Mouse (Mus musculus): ENCODE measurements around the gene Gm26602. TPM values are rescaled to one million over a fixed set of nuclear protein-coding genes. Genes with fewer than 3 reads are reported as not detected.

Gm26602 gene
- polyA plus RNA-seq, 1 experiment = not detected

GRCm38 (mm10) chr10:79940749-79941148 lies 30.1 kb downstream of the Gm26602 start:
- H3K4me3 ChIP-seq (replicated peaks; ENCODE audit: insufficient read depth, low read depth, low read length) = no peak overlapping the region
- no peak for DNase-seq
- H3K27ac ChIP-seq (ENCODE audit: insufficient read depth, low read length) = no peak overlapping the region
- H3K4me1 ChIP-seq (ENCODE audit: control insufficient read depth, insufficient read depth, low read length) = peaks cover 20% of the 10 kb centered on the region
- no peaks in the 10 kb centered on the region for H3K27me3 ChIP-seq (ENCODE audit: control insufficient read depth, insufficient read depth, low read length)
- TF ChIP-seq POLR2A (IDR thresholded peaks at IDR 0.05; ENCODE audit: borderline replicate concordance, insufficient read depth, low read length) (no peak), CTCF (IDR thresholded peaks at IDR 0.05; ENCODE audit: borderline replicate concordance, insufficient read depth, low read depth, low read length) (no peak)
- 43% methylated on average over 7 of the region's 7 CpGs for WGBS

GRCm38 (mm10) chr10:79942988-79943387 lies 32.3 kb downstream of the Gm26602 start:
- Histone ChIP-seq H3K27ac (ENCODE audit: insufficient read depth, low read length) (no peak overlapping the region), H3K27me3 (ENCODE audit: control insufficient read depth, insufficient read depth, low read length) (no peaks in the 10 kb centered on the region), H3K4me3 (replicated peaks; ENCODE audit: insufficient read depth, low read depth, low read length) (no peak overlapping the region), H3K4me1 (ENCODE audit: control insufficient read depth, insufficient read depth, low read length) (peaks cover 10% of the 10 kb centered on the region)
- WGBS = 91% methylated on average over 1 of the region's 1 CpGs
- DNase-seq = no peak
- no peak for TF ChIP-seq POLR2A (IDR thresholded peaks at IDR 0.05; ENCODE audit: borderline replicate concordance, insufficient read depth, low read length)
- TF ChIP-seq CTCF (IDR thresholded peaks at IDR 0.05; ENCODE audit: borderline replicate concordance, insufficient read depth, low read depth, low read length) = no peak

GRCm38 (mm10) chr10:79943471-79943901 lies 32.8 kb downstream of the Gm26602 start:
- H3K4me3 ChIP-seq (replicated peaks; ENCODE audit: insufficient read depth, low read depth, low read length) = no peak overlapping the region
- H3K4me1 ChIP-seq (ENCODE audit: control insufficient read depth, insufficient read depth, low read length) = peaks cover 5% of the 10 kb centered on the region
- H3K27me3 ChIP-seq (ENCODE audit: control insufficient read depth, insufficient read depth, low read length) = no peaks in the 10 kb centered on the region
- no peak for TF ChIP-seq POLR2A (IDR thresholded peaks at IDR 0.05; ENCODE audit: borderline replicate concordance, insufficient read depth, low read length)
- TF ChIP-seq CTCF (IDR thresholded peaks at IDR 0.05; ENCODE audit: borderline replicate concordance, insufficient read depth, low read depth, low read length) = no peak
- 79% methylated on average over 9 of the region's 9 CpGs for WGBS
- no peak overlapping the region for H3K27ac ChIP-seq (ENCODE audit: insufficient read depth, low read length)
- no peak for DNase-seq

GRCm38 (mm10) chr10:79945507-79946234 lies 35.0 kb downstream of the Gm26602 start:
- H3K4me1 ChIP-seq (ENCODE audit: control insufficient read depth, insufficient read depth, low read length) = peaks cover 5% of the 10 kb centered on the region
- no peak overlapping the region for H3K4me3 ChIP-seq (replicated peaks; ENCODE audit: insufficient read depth, low read depth, low read length)
- DNase-seq = no peak
- 37% methylated on average over 16 of the region's 16 CpGs for WGBS
- H3K27ac ChIP-seq (ENCODE audit: insufficient read depth, low read length) = no peak overlapping the region
- no peaks in the 10 kb centered on the region for H3K27me3 ChIP-seq (ENCODE audit: control insufficient read depth, insufficient read depth, low read length)
- TF ChIP-seq CTCF (IDR thresholded peaks at IDR 0.05; ENCODE audit: borderline replicate concordance, insufficient read depth, low read depth, low read length) (no peak), POLR2A (IDR thresholded peaks at IDR 0.05; ENCODE audit: borderline replicate concordance, insufficient read depth, low read length) (no peak)

GRCm38 (mm10) chr10:79946752-79947322 lies 36.2 kb downstream of the Gm26602 start:
- TF ChIP-seq POLR2A (IDR thresholded peaks at IDR 0.05; ENCODE audit: borderline replicate concordance, insufficient read depth, low read length) = no peak
- TF ChIP-seq CTCF (IDR thresholded peaks at IDR 0.05; ENCODE audit: borderline replicate concordance, insufficient read depth, low read depth, low read length) = no peak
- WGBS = 70% methylated on average over 7 of the region's 7 CpGs
- Histone ChIP-seq H3K4me1 (ENCODE audit: control insufficient read depth, insufficient read depth, low read length) (peaks cover 5% of the 10 kb centered on the region), H3K4me3 (replicated peaks; ENCODE audit: insufficient read depth, low read depth, low read length) (no peak overlapping the region), H3K27me3 (ENCODE audit: control insufficient read depth, insufficient read depth, low read length) (no peaks in the 10 kb centered on the region), H3K27ac (ENCODE audit: insufficient read depth, low read length) (no peak overlapping the region)
- no peak for DNase-seq

GRCm38 (mm10) chr10:79947502-79947901 lies 36.8 kb downstream of the Gm26602 start:
- no peak for TF ChIP-seq POLR2A (IDR thresholded peaks at IDR 0.05; ENCODE audit: borderline replicate concordance, insufficient read depth, low read length)
- WGBS = 88% methylated on average over 6 of the region's 6 CpGs
- Histone ChIP-seq H3K4me3 (replicated peaks; ENCODE audit: insufficient read depth, low read depth, low read length) (no peak overlapping the region), H3K27me3 (ENCODE audit: control insufficient read depth, insufficient read depth, low read length) (no peaks in the 10 kb centered on the region), H3K4me1 (ENCODE audit: control insufficient read depth, insufficient read depth, low read length) (peaks cover 5% of the 10 kb centered on the region), H3K27ac (ENCODE audit: insufficient read depth, low read length) (no peak overlapping the region)
- DNase-seq = no peak

GRCm38 (mm10) chr10:79949873-79950272 lies 39.2 kb downstream of the Gm26602 start:
- peaks cover 5% of the 10 kb centered on the region for H3K4me1 ChIP-seq (ENCODE audit: control insufficient read depth, insufficient read depth, low read length)
- no peak for TF ChIP-seq POLR2A (IDR thresholded peaks at IDR 0.05; ENCODE audit: borderline replicate concordance, insufficient read depth, low read length)
- no peak for TF ChIP-seq CTCF (IDR thresholded peaks at IDR 0.05; ENCODE audit: borderline replicate concordance, insufficient read depth, low read depth, low read length)

GRCm38 (mm10) chr10:79950661-79951060 lies 40.0 kb downstream of the Gm26602 start:
- no peak for DNase-seq
- peaks cover 5% of the 10 kb centered on the region; the same call in 1 of the 2 replicates for H3K4me1 ChIP-seq (ENCODE audit: control insufficient read depth, insufficient read depth, low read length)
- H3K4me3 ChIP-seq (replicated peaks; ENCODE audit: insufficient read depth, low read depth, low read length) = no peak overlapping the region
- H3K27ac ChIP-seq (ENCODE audit: insufficient read depth, low read length) = no peak overlapping the region
- WGBS = 76% methylated on average over 18 of the region's 18 CpGs
- TF ChIP-seq CTCF (IDR thresholded peaks at IDR 0.05; ENCODE audit: borderline replicate concordance, insufficient read depth, low read depth, low read length) (no peak), POLR2A (IDR thresholded peaks at IDR 0.05; ENCODE audit: borderline replicate concordance, insufficient read depth, low read length) (no peak)
- no peaks in the 10 kb centered on the region for H3K27me3 ChIP-seq (ENCODE audit: control insufficient read depth, insufficient read depth, low read length)

More at GRCm38 (mm10) chr10:79949873-79950272, 39.2 kb downstream of the Gm26602 start:
- 92% methylated on average over 4 of the region's 4 CpGs for WGBS
- no peak overlapping the region for H3K4me3 ChIP-seq (replicated peaks; ENCODE audit: insufficient read depth, low read depth, low read length)
- no peak for DNase-seq
- no peak overlapping the region for H3K27ac ChIP-seq (ENCODE audit: insufficient read depth, low read length)
- H3K27me3 ChIP-seq (ENCODE audit: control insufficient read depth, insufficient read depth, low read length) = no peaks in the 10 kb centered on the region

All from cerebellum, adult 2 months (tissue).